In the genomic region with DNA sequence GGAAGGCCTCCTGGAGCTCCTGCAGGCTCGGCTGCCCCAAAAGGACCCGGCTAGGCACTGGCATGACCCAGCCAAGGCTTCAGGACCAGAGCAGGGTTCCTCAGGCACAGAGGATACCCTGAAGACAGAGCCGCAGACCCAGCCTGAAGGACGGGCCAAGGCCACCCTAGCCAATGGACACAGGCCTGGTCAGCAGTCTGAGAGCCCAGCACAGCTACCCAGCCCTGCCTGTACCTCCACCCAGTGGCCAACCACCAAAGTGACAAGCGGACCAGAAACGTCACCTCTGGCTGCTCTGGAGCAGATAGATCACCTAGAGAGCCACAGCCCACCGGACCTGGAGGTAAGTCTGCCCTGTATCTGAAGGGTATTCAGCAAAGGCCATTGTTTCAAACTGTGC, we compare ENCODE assay signal across 9 mouse cellular contexts. TPM values are rescaled to one million over a fixed set of nuclear protein-coding genes. Genes with fewer than 3 reads are reported as not detected.
DNase-seq lines count a peak whose midpoint lies in the region; ATAC-seq and TF ChIP-seq lines count a peak whose summit lies in the region.
"Had no signal": no experiment of that assay in that cellular context is flagged by ENCODE, and none has a peak within 500 bp of the region (broad histone marks: within the 10 kb centered on the region; RNA-seq: fewer than 3 reads in every experiment).

No protein-coding gene starts in this region.

- H3K27ac ChIP-seq in kidney, embryonic 14.5 days (ENCODE audit: low read depth, low read length), result no peak overlapping the region
- H3K27ac ChIP-seq in liver, postnatal 0 days (ENCODE audit: low read depth), result no peak overlapping the region
- H3K27ac ChIP-seq: hindbrain, embryonic 15.5 days had no signal

- peaks cover 7% of the 10 kb centered on the region for H3K4me1 ChIP-seq in kidney, embryonic 14.5 days (ENCODE audit: control insufficient read depth, insufficient read depth, low read length)
- peaks cover 8% of the 10 kb centered on the region for H3K4me1 ChIP-seq in liver, postnatal 0 days (ENCODE audit: insufficient read depth)

- no peaks in the 10 kb centered on the region for H3K9me3 ChIP-seq in kidney, embryonic 14.5 days (ENCODE audit: control insufficient read depth, low read length)
- H3K9me3 ChIP-seq in liver, postnatal 0 days (ENCODE audit: low read length), result no peaks in the 10 kb centered on the region
- H3K9me3 ChIP-seq: hindbrain, embryonic 15.5 days had no signal

- H3K4me3 ChIP-seq in kidney, embryonic 14.5 days (ENCODE audit: low read length), result no peak overlapping the region
- no peak overlapping the region for H3K4me3 ChIP-seq in liver, postnatal 0 days (ENCODE audit: low read depth, low read length)
- H3K4me3 ChIP-seq: hindbrain, embryonic 15.5 days had no signal

- H3K9ac ChIP-seq in kidney, embryonic 14.5 days (ENCODE audit: low read depth, low read length), result no peak overlapping the region
- no peak overlapping the region for H3K9ac ChIP-seq in liver, postnatal 0 days (replicated peaks)
- H3K9ac ChIP-seq: hindbrain, embryonic 15.5 days had no signal

- no peak for TF ChIP-seq EP300 in liver, postnatal 0 days (IDR thresholded peaks at IDR 0.05; ENCODE audit: low read depth)

- ATAC-seq in kidney, embryonic 14.5 days (ENCODE audit: low FRiP score, low TSS enrichment), result peak; percentile 48; the same call in 1 of the 2 replicates
- ATAC-seq in liver, postnatal 0 days, result peak; percentile 42

- H3K27me3 ChIP-seq in kidney, embryonic 14.5 days (ENCODE audit: control insufficient read depth, insufficient read depth, low read length), result no peaks in the 10 kb centered on the region
- 0 out of 2 replicates have a peak, but pooled peaks cover 4% of the 10 kb centered on the region for H3K27me3 ChIP-seq in liver, postnatal 0 days (ENCODE audit: insufficient read depth, low read length)
- H3K27me3 ChIP-seq: hindbrain, embryonic 15.5 days had no signal

- 73% methylated on average over 7 of the region's 7 CpGs for WGBS in kidney, embryonic 14.5 days
- 76% methylated on average over 7 of the region's 7 CpGs for WGBS in liver, postnatal 0 days (ENCODE audit: insufficient replicate concordance)

- peak; percentile 12 for DNase-seq in embryo, embryonic 11 days
- DNase-seq in embryo, embryonic 10 days (ENCODE audit: low spot score), result no peak
- DNase-seq in kidney, adult 18-20 months, result no peak
- peak; percentile 41 for DNase-seq in ovary, postnatal 36 days (ENCODE audit: low spot score)
- DNase-seq in ovary, postnatal 14 days (ENCODE audit: low spot score), result no peak
- no peak for DNase-seq in liver, postnatal 0 days
- no peak for DNase-seq in layer of hippocampus, adult 11-12 months (ENCODE audit: low spot score)

- H3K36me3 ChIP-seq in kidney, embryonic 14.5 days (ENCODE audit: control insufficient read depth, insufficient read depth, low read length), result no peaks in the 10 kb centered on the region
- H3K36me3 ChIP-seq in liver, postnatal 0 days (replicated peaks; ENCODE audit: insufficient read depth, low read length), result no peaks in the 10 kb centered on the region
- H3K36me3 ChIP-seq: hindbrain, embryonic 15.5 days had no signal

- peak; percentile 65 for TF ChIP-seq CTCF in liver, postnatal 0 days (IDR thresholded peaks at IDR 0.05; ENCODE audit: low read depth)

- H3K4me2 ChIP-seq in kidney, embryonic 14.5 days (replicated peaks; ENCODE audit: low read depth, low read length), result no peak overlapping the region
- H3K4me2 ChIP-seq in liver, postnatal 0 days (ENCODE audit: low read depth, low read length), result no peak overlapping the region
- H3K4me2 ChIP-seq: hindbrain, embryonic 15.5 days had no signal

RNA-seq across cellular contexts. Expression of a gene that starts 26.4 kb away (rescaled TPM):
- 50.6 and 54.9 TPM in 2 replicates for polyA plus RNA-seq in kidney, embryonic 14.5 days (2014; fragmentation: Nextera tagmentation; extraction: Ambion mirVana)
- polyA plus RNA-seq in liver, postnatal 0 days (2015; fragmentation: Nextera tagmentation; extraction: Ambion mirVana), result 11.9 and 12.7 TPM in 2 replicates

RNA-seq across cellular contexts. Expression of a gene that starts 39.2 kb away (rescaled TPM):
- polyA plus RNA-seq in kidney, embryonic 14.5 days (2014; fragmentation: Nextera tagmentation; extraction: Ambion mirVana), result 55.8 and 64.6 TPM in 2 replicates
- 20.3 and 21.5 TPM in 2 replicates for polyA plus RNA-seq in liver, postnatal 0 days (2015; fragmentation: Nextera tagmentation; extraction: Ambion mirVana)

RNA-seq across cellular contexts. Expression of a gene that starts 47.4 kb away (rescaled TPM):
- 584 and 814 TPM in 2 replicates for polyA plus RNA-seq in kidney, embryonic 14.5 days (2014; fragmentation: Nextera tagmentation; extraction: Ambion mirVana)
- polyA plus RNA-seq in liver, postnatal 0 days (2015; fragmentation: Nextera tagmentation; extraction: Ambion mirVana), result 93.4 and 102 TPM in 2 replicates

RNA-seq across cellular contexts. Expression of a gene that starts 54.3 kb away (rescaled TPM):
- 137 and 306 TPM in 2 replicates for polyA plus RNA-seq in kidney, embryonic 14.5 days (2014; fragmentation: Nextera tagmentation; extraction: Ambion mirVana)
- 125 and 140 TPM in 2 replicates for polyA plus RNA-seq in liver, postnatal 0 days (2015; fragmentation: Nextera tagmentation; extraction: Ambion mirVana)

Comparison
In these comparisons a context has a peak if more than half of its experiments do, and no peak if none do; other contexts are left out.
1. DNase-seq: peak in embryo, embryonic 11 days (single experiment) and ovary, postnatal 36 days (single experiment); none in embryo, embryonic 10 days (single experiment), kidney, adult 18-20 months (single experiment), ovary, postnatal 14 days (single experiment), liver, postnatal 0 days (single experiment) and layer of hippocampus, adult 11-12 months (single experiment).